Mouse (Mus musculus): ENCODE measurements at regions not wholly inside any gene's neighbourhood (a gene's known extent, or its start where the extent isn't known, plus 50 kb on each side); places are given as distances from the start of the nearest gene placed in this dataset.

GRCm38 (mm10) chr4:95184180-95184579, 132.2 kb upstream of the Jun start:
- TF ChIP-seq CTCF (conservative IDR thresholded peaks at IDR 0.05; ENCODE audit: low read length), result no peak
- TF ChIP-seq NANOG (IDR thresholded peaks at IDR 0.05; ENCODE audit: borderline replicate concordance, low read length), result no peak

All from E14TG2a.4 (cell line).